Mouse (Mus musculus) thymus, adult 2 months (tissue): ENCODE data around the gene Idh1. TPM values are rescaled to one million over a fixed set of nuclear protein-coding genes. Genes with fewer than 3 reads are reported as not detected.

Source experiments
- DNase-seq: peaks from one replicate; pipeline ENCODE4 v3.0.0; 2021
- H3K27ac ChIP-seq: fragments of 200-500 bp; 2 replicates; pipeline ENCODE4 v1.5.1; 2012; ENCODE audit warnings: low read length, control low read depth; ENCODE audit not compliant: control insufficient read depth, insufficient read depth
- H3K27me3 ChIP-seq: fragments of 200-500 bp; 2 replicates; pipeline ENCODE4 v1.6.1; 2012; ENCODE audit warnings: mild to moderate bottlenecking, low read length, moderate library complexity, mixed read lengths; ENCODE audit not compliant: control insufficient read depth, insufficient read depth
- H3K36me3 ChIP-seq: fragments of 200-500 bp; 2 replicates; pipeline ENCODE4 v1.6.1; 2012; ENCODE audit warnings: mild to moderate bottlenecking, low read length, moderate library complexity; ENCODE audit not compliant: control insufficient read depth, insufficient read depth
- H3K4me1 ChIP-seq: fragments of 200-500 bp; replicated peaks from 2 replicates; pipeline ENCODE4 v1.6.1; 2012; ENCODE audit warnings: low read length; ENCODE audit not compliant: control insufficient read depth, insufficient read depth
- H3K4me3 ChIP-seq: fragments of 200-500 bp; 2 replicates; pipeline ENCODE4 v1.5.1; 2012; ENCODE audit warnings: mild to moderate bottlenecking, low read length, control low read depth, moderate library complexity; ENCODE audit not compliant: control insufficient read depth, insufficient read depth
- CTCF ChIP-seq: fragments of 200-500 bp; IDR thresholded peaks from 2 replicates; pipeline ENCODE4 v1.5.1; 2012; ENCODE audit warnings: mild to moderate bottlenecking, control low read depth, low read length, moderate library complexity, borderline replicate concordance; ENCODE audit not compliant: control insufficient read depth, poor library complexity, insufficient read depth; ENCODE audit errors: extremely low read depth
- POLR2A ChIP-seq: fragments of 200-500 bp; IDR thresholded peaks from 2 replicates; pipeline ENCODE4 v1.6.1; 2012; ENCODE audit warnings: mild to moderate bottlenecking, low read length, control low read depth, moderate library complexity; ENCODE audit not compliant: control insufficient read depth, poor library complexity, insufficient read depth; ENCODE audit errors: extremely low read depth
- WGBS: fragments of 180-500 bp; shearing (Covaris S2); methylation state at CpG from one replicate; pipeline ENCODE4 v1.1.7; 2018; 5-methylcytosine and 5-hydroxymethylcytosine counted together
- polyA plus RNA-seq: library from polyadenylated mRNA; depleted of rRNA; stranded (reverse); fragments of >200 nt; gene quantifications from 2 replicates; pipeline ENCODE4 v1.2.3, GENCODE M21; 2012

The Idh1 gene
- polyA plus RNA-seq, 1 experiment, result 14.4 TPM

DNA sequence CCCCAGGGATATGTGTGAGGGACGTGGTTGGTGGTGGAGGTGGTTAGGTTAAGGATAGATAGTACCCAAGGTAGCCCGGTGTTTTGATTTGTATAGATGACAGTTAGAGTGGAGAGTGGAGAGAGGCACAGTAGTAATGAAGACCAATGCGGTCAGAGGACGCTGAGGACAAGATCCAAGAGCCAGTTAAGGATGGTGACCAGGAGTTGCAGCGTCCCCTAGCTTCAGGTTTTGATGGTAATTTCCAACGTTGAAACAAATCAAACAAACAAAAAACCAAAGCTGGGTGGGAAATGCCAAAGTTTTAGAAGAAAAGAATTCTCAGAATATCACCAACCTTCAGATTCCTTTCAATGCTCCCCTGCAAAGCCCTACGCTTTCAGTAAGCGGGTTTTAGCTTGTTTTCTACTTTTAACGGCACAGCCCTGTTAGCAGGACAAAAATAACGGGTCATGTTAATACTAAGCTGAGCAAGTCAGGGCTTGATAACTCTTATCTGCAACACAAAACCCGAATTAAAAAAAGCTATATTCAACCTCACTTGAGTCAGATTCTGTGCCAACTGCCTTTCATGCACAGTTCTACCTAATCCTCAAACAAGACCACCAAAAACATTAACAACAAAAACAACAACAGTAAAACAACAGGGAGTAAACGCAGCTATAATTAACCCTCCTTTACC lies 635 bp downstream of the Idh1 start:
- H3K36me3 ChIP-seq, result no peaks in the 10 kb centered on the region
- no peaks in the 10 kb centered on the region for H3K27me3 ChIP-seq
- WGBS, result 34% methylated on average over 12 of the region's 12 CpGs
- H3K27ac ChIP-seq, result no peak overlapping the region
- no peak overlapping the region for H3K4me3 ChIP-seq
- H3K4me1 ChIP-seq, result 0 out of 2 replicates have a peak, but pooled peaks cover 2% of the 10 kb centered on the region
- DNase-seq, result no peak
- TF ChIP-seq CTCF (no peak), POLR2A (no peak)

DNA sequence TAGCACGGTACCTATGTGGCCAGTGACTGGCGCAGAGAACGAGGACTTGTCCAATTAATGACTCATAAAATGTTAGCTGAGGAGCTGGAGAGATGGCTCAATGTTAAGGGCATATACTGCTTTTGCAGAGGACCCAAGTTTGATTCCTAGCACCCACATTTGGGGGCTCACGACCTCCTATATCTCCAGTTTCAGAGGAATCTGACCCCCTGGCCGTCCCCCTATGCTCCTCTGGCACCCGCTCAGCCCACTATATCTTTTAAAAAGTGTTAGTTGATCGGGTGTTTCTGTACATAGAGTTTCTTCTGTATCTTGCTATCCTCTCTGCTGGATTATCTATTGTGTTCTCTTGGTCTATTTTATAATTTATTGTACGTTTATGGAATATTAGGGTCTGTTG lies 1.3 kb downstream of the Idh1 start:
- Histone ChIP-seq H3K4me3 (no peak overlapping the region), H3K27me3 (no peaks in the 10 kb centered on the region), H3K4me1 (0 out of 2 replicates have a peak, but pooled peaks cover 2% of the 10 kb centered on the region), H3K36me3 (no peaks in the 10 kb centered on the region), H3K27ac (no peak overlapping the region)
- TF ChIP-seq POLR2A, result no peak
- no peak for TF ChIP-seq CTCF
- no peak for DNase-seq
- WGBS, result 94% methylated on average over 8 of the region's 8 CpGs

DNA sequence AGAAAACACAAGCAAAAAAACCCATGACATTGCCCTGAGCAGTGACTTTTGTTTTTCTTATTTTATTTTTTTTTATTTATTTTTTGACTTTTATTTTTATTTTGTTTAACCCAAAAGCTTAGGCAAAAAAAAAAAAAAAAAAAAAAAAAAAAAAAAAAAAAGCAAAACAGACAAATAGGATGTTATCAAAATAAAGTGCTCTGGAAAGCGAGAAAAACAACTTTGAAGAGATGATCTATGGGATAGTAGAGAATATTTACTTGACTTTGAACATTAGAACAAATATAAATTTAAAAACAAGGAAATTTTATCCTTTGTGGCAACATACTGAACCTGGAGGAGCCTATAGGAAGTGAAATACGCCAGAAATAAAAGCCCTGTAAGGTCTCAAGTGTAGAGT lies 2.3 kb downstream of the Idh1 start:
- H3K36me3 ChIP-seq, result no peaks in the 10 kb centered on the region
- 92% methylated on average over 2 of the region's 2 CpGs for WGBS
- DNase-seq, result no peak
- H3K4me1 ChIP-seq, result 0 out of 2 replicates have a peak, but pooled peaks cover 2% of the 10 kb centered on the region
- no peak overlapping the region for H3K4me3 ChIP-seq
- TF ChIP-seq POLR2A (no peak), CTCF (no peak)
- no peaks in the 10 kb centered on the region for H3K27me3 ChIP-seq
- no peak overlapping the region for H3K27ac ChIP-seq

DNA sequence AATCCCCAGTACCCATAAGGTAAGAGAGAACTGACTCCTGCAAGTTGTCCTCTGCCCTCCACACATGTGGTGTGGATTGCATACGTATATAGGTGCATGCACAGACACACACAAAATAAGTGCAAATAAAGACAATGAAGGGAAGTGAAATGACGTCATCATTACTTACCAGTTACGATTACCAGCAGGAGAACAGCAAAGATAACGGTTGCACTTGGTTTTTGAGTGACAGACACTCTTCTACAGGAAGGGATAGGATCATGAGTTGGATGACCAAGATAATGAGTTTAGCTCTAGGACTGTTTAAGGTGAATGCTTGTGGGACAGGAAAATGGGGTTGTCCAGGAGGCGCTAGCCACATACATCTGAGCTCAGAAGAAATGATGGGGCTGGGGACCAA lies 4.8 kb downstream of the Idh1 start:
- Histone ChIP-seq H3K4me3 (no peak overlapping the region), H3K36me3 (no peaks in the 10 kb centered on the region), H3K27ac (no peak overlapping the region), H3K27me3 (no peaks in the 10 kb centered on the region), H3K4me1 (no peaks in the 10 kb centered on the region)
- no peak for TF ChIP-seq POLR2A
- no peak for TF ChIP-seq CTCF
- WGBS, result 92% methylated on average over 5 of the region's 5 CpGs
- no peak for DNase-seq

DNA sequence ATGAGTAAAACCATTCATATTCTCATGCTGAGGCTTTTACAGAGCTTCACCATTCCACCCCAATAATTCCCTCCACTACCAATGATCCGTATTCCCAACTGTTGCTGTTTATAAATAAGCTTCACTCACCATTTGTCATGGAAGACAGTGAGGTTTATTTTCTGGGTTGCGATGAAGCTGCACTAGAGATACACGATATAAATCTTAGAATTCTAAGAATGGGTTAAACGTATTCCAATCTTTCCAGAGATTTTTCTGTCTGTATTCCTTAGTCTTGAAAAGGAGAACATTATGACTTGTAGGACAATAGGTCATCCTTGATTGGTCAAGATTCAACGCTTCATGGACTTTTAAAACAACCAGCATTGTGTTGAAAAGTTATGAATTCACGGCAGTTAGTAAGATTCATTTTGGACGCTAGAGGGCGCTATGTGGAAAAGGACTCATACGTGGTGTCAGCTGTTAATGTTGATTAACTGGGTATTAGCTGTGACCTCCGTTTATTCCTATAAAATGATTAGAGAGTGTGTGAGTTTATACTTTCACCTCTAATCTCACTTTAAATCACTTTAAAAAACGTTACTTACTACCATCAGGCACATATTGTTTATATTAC lies 6.6 kb downstream of the Idh1 start:
- 3% methylated on average over 11 of the region's 11 CpGs for WGBS
- H3K4me3 ChIP-seq, result no peak overlapping the region
- no peaks in the 10 kb centered on the region for H3K36me3 ChIP-seq
- H3K4me1 ChIP-seq, result no peaks in the 10 kb centered on the region
- TF ChIP-seq CTCF, result no peak
- TF ChIP-seq POLR2A, result no peak
- H3K27me3 ChIP-seq, result no peaks in the 10 kb centered on the region
- peak; percentile 70 for DNase-seq
- no peak overlapping the region for H3K27ac ChIP-seq

DNA sequence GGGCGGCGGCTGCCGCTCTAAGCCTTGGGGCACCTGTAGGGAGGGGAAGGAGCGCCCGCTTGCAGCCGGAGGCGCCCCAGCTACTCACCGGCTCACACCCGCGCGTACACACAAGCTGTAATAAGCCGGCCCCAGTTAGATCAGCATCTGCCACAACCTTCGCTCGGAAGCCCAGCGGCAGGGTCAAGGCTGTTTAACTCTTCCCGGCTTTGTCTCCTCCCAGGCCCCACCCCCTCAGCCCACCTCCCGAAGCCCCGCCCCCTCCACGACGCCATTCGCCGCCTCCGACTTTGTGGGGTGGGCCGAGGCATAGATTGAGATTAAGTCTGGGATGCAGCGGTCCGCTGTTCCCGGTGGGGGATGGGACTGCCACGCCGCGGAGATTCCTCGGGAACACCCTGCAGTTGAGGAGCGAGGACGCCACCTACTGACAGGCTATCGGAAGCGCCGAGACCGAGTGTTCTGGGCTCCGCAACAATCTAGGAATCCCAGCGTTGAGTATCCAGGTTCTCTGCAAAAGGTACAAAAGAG lies 7.3 kb downstream of the Idh1 start:
- H3K27ac ChIP-seq, result peak overlapping the region; percentile 60
- WGBS, result 0% methylated on average over 39 of the region's 39 CpGs
- no peaks in the 10 kb centered on the region for H3K4me1 ChIP-seq
- no peaks in the 10 kb centered on the region for H3K27me3 ChIP-seq
- peak; percentile 85 for DNase-seq
- peak; percentile 71; the same call in 1 of the 2 replicates for TF ChIP-seq CTCF
- TF ChIP-seq POLR2A, result peak; percentile 63; the same call in 1 of the 2 replicates
- H3K36me3 ChIP-seq, result no peaks in the 10 kb centered on the region
- peak overlapping the region; percentile 88 for H3K4me3 ChIP-seq
